Mouse (Mus musculus) cerebellum, adult 2 months (tissue): Measurements from ENCODE around the gene Alox12e.

ENCODE experiments used
- CTCF ChIP-seq: fragments of 200-500 bp; IDR thresholded peaks from 2 replicates; pipeline ENCODE4 v1.5.1; 2011; ENCODE audit warnings: low read depth, mild to moderate bottlenecking, control low read depth, low read length, moderate library complexity, borderline replicate concordance; ENCODE audit not compliant: insufficient read depth
- POLR2A ChIP-seq: fragments of 200-500 bp; IDR thresholded peaks from 2 replicates; pipeline ENCODE4 v1.6.1; 2011; ENCODE audit warnings: low read length, control low read depth, borderline replicate concordance; ENCODE audit not compliant: insufficient read depth

DNA sequence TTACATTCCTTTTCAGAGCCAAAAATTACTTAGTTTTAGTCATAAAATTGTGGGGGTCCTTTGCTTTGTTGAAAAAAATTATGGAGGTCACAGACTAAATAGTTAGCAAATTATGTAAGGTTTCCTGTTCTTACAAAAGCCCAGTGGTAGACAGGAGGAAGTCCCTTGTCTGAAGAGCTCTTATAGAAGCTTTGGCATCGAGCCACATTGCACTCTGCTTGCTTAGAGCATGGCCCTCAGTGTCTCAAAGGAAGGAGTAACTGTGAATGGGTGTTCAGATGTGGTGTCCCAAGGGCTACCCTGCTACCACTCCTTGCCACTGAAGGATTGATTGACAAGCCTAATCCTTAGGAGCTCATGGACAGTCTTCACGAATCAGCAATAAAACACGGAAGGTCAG, 42.0 kb downstream of the Alox12e start:
- TF ChIP-seq CTCF, result no peak
- TF ChIP-seq POLR2A, result no peak
